Mouse (Mus musculus): ENCODE measurements at regions not wholly inside any gene's neighbourhood (a gene's known extent, or its start where the extent isn't known, plus 50 kb on each side); places are given as distances from the start of the nearest gene placed in this dataset.

DNA sequence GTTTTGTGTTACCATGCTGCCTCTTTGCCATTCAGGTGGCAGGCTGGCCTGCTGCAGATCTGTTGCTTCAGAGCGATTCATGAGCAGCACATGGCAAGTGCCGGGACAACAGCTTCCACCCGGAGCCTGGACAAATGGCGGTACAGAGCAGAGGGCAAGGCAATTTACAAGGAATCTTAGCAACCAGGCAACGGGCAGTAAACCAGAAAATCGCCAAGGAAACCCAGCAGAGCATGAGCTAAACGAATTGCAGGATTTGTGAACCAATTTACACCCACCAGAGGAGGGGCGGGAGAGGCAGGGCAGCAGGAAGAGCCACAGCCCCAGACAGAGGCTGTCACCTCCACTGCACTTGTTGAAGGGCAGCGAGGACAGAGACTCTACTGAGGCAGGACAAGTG lies 60.5 kb upstream of the Loxl4 start:
- no peak overlapping the region for H3K9ac ChIP-seq (replicated peaks)
- peaks cover 16% of the 10 kb centered on the region for H3K4me1 ChIP-seq (replicated peaks)
- 6% methylated on average over 9 of the region's 9 CpGs for WGBS
- H3K36me3 ChIP-seq, result no peaks in the 10 kb centered on the region
- no peak overlapping the region for H3K4me3 ChIP-seq (replicated peaks)
- ATAC-seq, result peak; percentile 81
- H3K27me3 ChIP-seq, result peaks cover 29% of the 10 kb centered on the region; the same call in 1 of the 2 replicates
- no peak overlapping the region; the same call in 1 of the 2 replicates for H3K27ac ChIP-seq
- no peak overlapping the region for H3K4me2 ChIP-seq (replicated peaks)
- no peaks in the 10 kb centered on the region for H3K9me3 ChIP-seq

GRCm38 (mm10) chr19:42669886-42670285 lies 57.3 kb upstream of the Loxl4 start:
- ATAC-seq, result no peak
- no peak overlapping the region for H3K9ac ChIP-seq (replicated peaks)
- H3K36me3 ChIP-seq, result no peaks in the 10 kb centered on the region
- H3K9me3 ChIP-seq, result no peaks in the 10 kb centered on the region
- peaks cover 42% of the 10 kb centered on the region; the same call in 1 of the 2 replicates for H3K27me3 ChIP-seq
- no peak overlapping the region for H3K27ac ChIP-seq
- peaks cover 22% of the 10 kb centered on the region for H3K4me1 ChIP-seq (replicated peaks)
- WGBS, result 77% methylated on average over 6 of the region's 6 CpGs
- no peak overlapping the region for H3K4me3 ChIP-seq (replicated peaks)
- H3K4me2 ChIP-seq (replicated peaks), result no peak overlapping the region

- ATAC-seq, result no peak
- Histone ChIP-seq H3K36me3 (no peaks in the 10 kb centered on the region), H3K27ac (no peak overlapping the region), H3K9ac (replicated peaks) (no peak overlapping the region), H3K4me1 (replicated peaks) (peaks cover 18% of the 10 kb centered on the region), H3K9me3 (no peaks in the 10 kb centered on the region), H3K4me2 (replicated peaks) (no peak overlapping the region), H3K4me3 (replicated peaks) (no peak overlapping the region), H3K27me3 (peaks cover 42% of the 10 kb centered on the region)
- whole genome bisulfite sequencing, result 78% methylated on average over 14 of the region's 14 CpGs
Measured at GRCm38 (mm10) chr19:42668385-42669098, 55.9 kb upstream of the Loxl4 start.

GRCm38 (mm10) chr19:42666906-42667305 lies 54.3 kb upstream of the Loxl4 start:
- H3K9me3 ChIP-seq, result no peaks in the 10 kb centered on the region
- H3K4me2 ChIP-seq (replicated peaks), result no peak overlapping the region
- peaks cover 14% of the 10 kb centered on the region for H3K4me1 ChIP-seq (replicated peaks)
- H3K27ac ChIP-seq, result no peak overlapping the region
- no peaks in the 10 kb centered on the region for H3K36me3 ChIP-seq
- no peak overlapping the region for H3K9ac ChIP-seq (replicated peaks)
- no peak for ATAC-seq
- H3K4me3 ChIP-seq (replicated peaks), result no peak overlapping the region
- H3K27me3 ChIP-seq, result peaks cover 55% of the 10 kb centered on the region
- 93% methylated on average over 5 of the region's 5 CpGs for WGBS

All from midbrain, embryonic 13.5 days (tissue).